Mouse (Mus musculus): ENCODE data around the gene Cbfa2t2.
"Not testable (repeated sequence)": the region's sequence is repeated elsewhere in the genome, so short reads cannot be mapped to it uniquely, and the experiment has no call there.

Gene Cbfa2t2

GRCm38 (mm10) chr2:154467139-154467538, 30.9 kb downstream of the Cbfa2t2 start:
- DNase-seq (ENCODE audit: low spot score in 2 of 2) = no peak

- DNase-seq (ENCODE audit: low spot score in 2 of 2) = no peak
These were observed 38.2 kb downstream of the Cbfa2t2 start for GRCm38 (mm10) chr2:154474251-154475061.

GRCm38 (mm10) chr2:154475062-154475349, 38.7 kb downstream of the Cbfa2t2 start:
- DNase-seq (ENCODE audit: low spot score in 2 of 2) = no peak

GRCm38 (mm10) chr2:154475861-154476260, 39.6 kb downstream of the Cbfa2t2 start:
- DNase-seq (ENCODE audit: low spot score in 2 of 2) = no peak

GRCm38 (mm10) chr2:154477028-154477427, 40.7 kb downstream of the Cbfa2t2 start:
- DNase-seq (ENCODE audit: low spot score in 2 of 2) = peak in 1 of 2 experiments; percentile 19

- DNase-seq (ENCODE audit: low spot score in 2 of 2) = no peak
These were observed 55.5 kb downstream of the Cbfa2t2 start for GRCm38 (mm10) chr2:154491788-154492187.

- DNase-seq (ENCODE audit: low spot score in 2 of 2) = not testable (repeated sequence)
These were observed 57.3 kb downstream of the Cbfa2t2 start for GRCm38 (mm10) chr2:154493559-154493958.

GRCm38 (mm10) chr2:154495021-154495420, 58.7 kb downstream of the Cbfa2t2 start:
- no peak for DNase-seq (ENCODE audit: low spot score in 2 of 2)

GRCm38 (mm10) chr2:154498571-154498970, 62.3 kb downstream of the Cbfa2t2 start:
- DNase-seq (ENCODE audit: low spot score in 2 of 2) = peak in 1 of 2 experiments; percentile 23

- no peak for DNase-seq (ENCODE audit: low spot score in 2 of 2)
These were observed 63.5 kb downstream of the Cbfa2t2 start for GRCm38 (mm10) chr2:154499717-154500247.

GRCm38 (mm10) chr2:154500758-154501157, 64.5 kb downstream of the Cbfa2t2 start:
- no peak for DNase-seq (ENCODE audit: low spot score in 2 of 2)

- DNase-seq (ENCODE audit: low spot score in 2 of 2) = no peak
These were observed 70.8 kb downstream of the Cbfa2t2 start for GRCm38 (mm10) chr2:154507076-154507475.

- no peak for DNase-seq (ENCODE audit: low spot score in 2 of 2)
These were observed 71.4 kb downstream of the Cbfa2t2 start for GRCm38 (mm10) chr2:154507566-154508283.

- DNase-seq (ENCODE audit: low spot score in 2 of 2) = no peak
These were observed 72.2 kb downstream of the Cbfa2t2 start for GRCm38 (mm10) chr2:154508450-154508849.

GRCm38 (mm10) chr2:154510141-154510540, 73.9 kb downstream of the Cbfa2t2 start:
- no peak for DNase-seq (ENCODE audit: low spot score in 2 of 2)

GRCm38 (mm10) chr2:154516944-154517343, 80.7 kb downstream of the Cbfa2t2 start:
- no peak for DNase-seq (ENCODE audit: low spot score in 2 of 2)

GRCm38 (mm10) chr2:154517424-154517823, 81.1 kb downstream of the Cbfa2t2 start:
- DNase-seq (ENCODE audit: low spot score in 2 of 2) = no peak

- DNase-seq (ENCODE audit: low spot score in 2 of 2) = no peak
These were observed 85.2 kb downstream of the Cbfa2t2 start for GRCm38 (mm10) chr2:154521449-154521848.

- DNase-seq (ENCODE audit: low spot score in 2 of 2) = no peak
These were observed 86.1 kb downstream of the Cbfa2t2 start for GRCm38 (mm10) chr2:154522334-154522733.

GRCm38 (mm10) chr2:154525285-154525684, 89.0 kb downstream of the Cbfa2t2 start:
- DNase-seq (ENCODE audit: low spot score in 2 of 2) = no peak

GRCm38 (mm10) chr2:154526531-154526930, 90.2 kb downstream of the Cbfa2t2 start:
- no peak for DNase-seq (ENCODE audit: low spot score in 2 of 2)

GRCm38 (mm10) chr2:154532888-154533287, 96.6 kb downstream of the Cbfa2t2 start:
- DNase-seq (ENCODE audit: low spot score in 2 of 2) = no peak
